Mouse (Mus musculus) liver, embryonic 12.5 days (tissue): Measurements from ENCODE around the gene Asgr1. TPM values are rescaled to one million over a fixed set of nuclear protein-coding genes. Genes with fewer than 3 reads are reported as not detected.
A peak's percentile ranks its signal among the peaks of the same experiment; 100 is the strongest.

Source experiments
- ATAC-seq: fragments of 200-750 bp; cut with Nextera tagmentation; 2 replicates; pipeline ENCODE4 v1.8.0; 2017; ENCODE audit warnings: moderate number of reproducible peaks, mild to moderate bottlenecking, moderate library complexity
- H3K27ac ChIP-seq: fragments of 300-500 bp; sonication (generic); 2 replicates; pipeline ENCODE4 v1.5.1; 2016; ENCODE audit warnings: mild to moderate bottlenecking
- H3K27me3 ChIP-seq: fragments of 300-500 bp; sonication (generic); replicated peaks from 2 replicates; pipeline ENCODE4 v1.6.1; 2016; ENCODE audit warnings: mild to moderate bottlenecking, moderate library complexity
- H3K36me3 ChIP-seq: fragments of 300-500 bp; sonication (generic); 2 replicates; pipeline ENCODE4 v1.6.1; 2016; ENCODE audit warnings: mild to moderate bottlenecking, moderate library complexity
- H3K4me1 ChIP-seq: fragments of 300-500 bp; sonication (generic); 2 replicates; pipeline ENCODE4 v1.6.1; 2016
- H3K4me2 ChIP-seq: fragments of 300-500 bp; sonication (generic); 2 replicates; pipeline ENCODE4 v1.6.1; 2016; ENCODE audit warnings: mild to moderate bottlenecking, moderate library complexity
- H3K4me3 ChIP-seq: fragments of 300-500 bp; sonication (generic); 2 replicates; pipeline ENCODE4 v1.5.1; 2016; ENCODE audit warnings: mild to moderate bottlenecking, moderate library complexity
- H3K9ac ChIP-seq: fragments of 300-500 bp; sonication (generic); 2 replicates; pipeline ENCODE4 v1.6.1; 2016; ENCODE audit warnings: mild to moderate bottlenecking, moderate library complexity
- H3K9me3 ChIP-seq: fragments of 300-500 bp; sonication (generic); replicated peaks from 2 replicates; pipeline ENCODE4 v1.6.1; 2016; ENCODE audit warnings: mild to moderate bottlenecking, moderate library complexity
- WGBS: fragments of 180-500 bp; shearing (Covaris S2); methylation state at CpG from one replicate; pipeline ENCODE4 v1.1.7; 2016; ENCODE audit not compliant: insufficient replicate concordance; 5-methylcytosine and 5-hydroxymethylcytosine counted together
- microRNA counts: library from miRNA; unstranded; fragments of <30 nt; microRNA quantifications from one replicate; lab custom pipeline; 2017
- microRNA-seq: library from miRNA; unstranded; fragments of <30 nt; microRNA quantifications from one replicate; pipeline ENCODE4, GENCODE M21; 2017
- polyA plus RNA-seq: library from polyadenylated mRNA; unstranded; fragments of >200 nt; fragmentation: Nextera tagmentation; extraction: Ambion mirVana; gene quantifications from 2 replicates; pipeline ENCODE4 v1.2.1, GENCODE M21; 2016

The Asgr1 gene
- polyA plus RNA-seq, 1 experiment from 2014 or later, result 0.63 TPM

DNA sequence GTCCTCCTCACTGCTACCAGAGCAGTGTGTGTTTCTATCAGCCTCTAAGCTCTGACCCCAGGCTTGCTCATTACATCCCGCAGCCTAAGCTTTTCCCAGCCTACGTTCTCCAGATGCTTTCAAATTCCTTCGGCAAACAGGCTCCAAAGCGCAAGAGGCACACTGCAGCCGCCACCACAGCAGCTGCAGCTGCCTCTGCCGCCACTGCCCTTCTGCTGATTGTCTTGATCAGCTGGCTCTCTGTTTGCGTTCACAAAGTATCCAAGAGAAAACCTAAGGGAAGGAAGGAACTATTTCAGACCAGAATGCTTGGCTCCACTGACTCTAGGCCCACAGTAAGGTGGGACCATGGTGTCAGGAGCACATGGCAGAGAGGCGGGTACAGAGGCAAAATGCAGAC is 53.2 kb downstream of the Asgr1 start:
- Histone ChIP-seq H3K4me3 (no peak overlapping the region), H3K27me3 (0 out of 2 replicates have a peak, but pooled peaks cover 7% of the 10 kb centered on the region), H3K9me3 (no peaks in the 10 kb centered on the region), H3K4me2 (no peak overlapping the region), H3K4me1 (0 out of 2 replicates have a peak, but pooled peaks cover 4% of the 10 kb centered on the region), H3K27ac (no peak overlapping the region), H3K9ac (no peak overlapping the region), H3K36me3 (no peaks in the 10 kb centered on the region)
- whole genome bisulfite sequencing, result 61% methylated on average over 8 of the region's 8 CpGs
- no peak for ATAC-seq

MicroRNAs encoded within 50 kb of the gene (microRNA counts, 519-probe panel; counts per million panel counts)
- microRNA mmu-miR-324-3p (lab: Ali Mortazavi, UCI), result 582 counts per million, percentile 70 among the panel's probes with 10 or more counts
- microRNA mmu-miR-324-5p (lab: Ali Mortazavi, UCI), result 582 counts per million, percentile 70 among the panel's probes with 10 or more counts

Small RNA genes within 50 kb of the gene (microRNA-seq; reads per million reads assigned to microRNA genes)
- gene Mir324, result 2,716 reads per million, percentile 83 among the genes with 10 or more reads in this experiment

Other genes starting within 250 kb of the Asgr1 start
- gene Tmem102, start 248.5 kb upstream of the Asgr1 start, polyA plus RNA-seq, result 0.59 and 0.72 TPM in 2 replicates
- gene Gm39566, start 238.8 kb upstream of the Asgr1 start, polyA plus RNA-seq, result not detected in 2 replicates
- not detected in 2 replicates for gene Spem2, start 235.6 kb upstream of the Asgr1 start, polyA plus RNA-seq
- not detected in 2 replicates for gene Spem1, start 231.9 kb upstream of the Asgr1 start, polyA plus RNA-seq
- 1.3 and 1.4 TPM in 2 replicates for gene Nlgn2, start 216.3 kb upstream of the Asgr1 start, polyA plus RNA-seq
- gene Tmem256, start 215.6 kb upstream of the Asgr1 start, polyA plus RNA-seq, result 330 and 338 TPM in 2 replicates
- gene Plscr3, start 207.7 kb upstream of the Asgr1 start, polyA plus RNA-seq, result 37.0 and 37.7 TPM in 2 replicates
- gene Tnk1, start 195.4 kb upstream of the Asgr1 start, polyA plus RNA-seq, result 1.2 and 1.4 TPM in 2 replicates
- gene Tmem95, start 176.1 kb upstream of the Asgr1 start, polyA plus RNA-seq, result not detected in 2 replicates
- gene Kctd11, start 172.7 kb upstream of the Asgr1 start, polyA plus RNA-seq, result 1.3 TPM in 2 replicates
- gene Acap1, start 158.5 kb upstream of the Asgr1 start, polyA plus RNA-seq, result 7.6 and 8.1 TPM in 2 replicates
- 2.3 TPM in 2 replicates for gene 2810408A11Rik, start 153.1 kb upstream of the Asgr1 start, polyA plus RNA-seq
- 4.5 and 5.7 TPM in 2 replicates for gene Neurl4, start 153.0 kb upstream of the Asgr1 start, polyA plus RNA-seq
- gene Gps2, start 140.2 kb upstream of the Asgr1 start, polyA plus RNA-seq, result 125 TPM in 2 replicates
- 2,199 and 2,266 TPM in 2 replicates for gene Eif5a, start 132.1 kb upstream of the Asgr1 start, polyA plus RNA-seq
- gene Ybx2, start 118.3 kb upstream of the Asgr1 start, polyA plus RNA-seq, result 0.20 and 0.25 TPM in 2 replicates
- 14.9 and 17.0 TPM in 2 replicates for gene Slc2a4, start 105.9 kb upstream of the Asgr1 start, polyA plus RNA-seq
- gene Cldn7, start 89.3 kb upstream of the Asgr1 start, polyA plus RNA-seq, result 2.8 and 3.3 TPM in 2 replicates
- gene Ctdnep1, start 72.9 kb upstream of the Asgr1 start, polyA plus RNA-seq, result 14.0 and 15.2 TPM in 2 replicates
- 88.1 and 91.8 TPM in 2 replicates for gene Elp5, start 71.6 kb upstream of the Asgr1 start, polyA plus RNA-seq
- gene Gabarap, start 62.9 kb upstream of the Asgr1 start, polyA plus RNA-seq, result 260 and 270 TPM in 2 replicates
- 39.5 and 40.9 TPM in 2 replicates for gene Phf23, start 58.3 kb upstream of the Asgr1 start, polyA plus RNA-seq
- gene Dvl2, start 53.5 kb upstream of the Asgr1 start, polyA plus RNA-seq, result 13.4 and 13.7 TPM in 2 replicates
- gene Acadvl, start 38.7 kb upstream of the Asgr1 start, polyA plus RNA-seq, result 89.9 and 91.3 TPM in 2 replicates
- 2.3 and 2.7 TPM in 2 replicates for gene Dlg4, start 37.1 kb upstream of the Asgr1 start, polyA plus RNA-seq
- gene Asgr2, start 38.6 kb downstream of the Asgr1 start, polyA plus RNA-seq, result 4.3 and 4.8 TPM in 2 replicates
- gene Mgl2, start 76.2 kb downstream of the Asgr1 start, polyA plus RNA-seq, result 0.72 and 0.80 TPM in 2 replicates
- 0.33 TPM in 1 of 2 replicates, not detected in the other for gene Clec10a, start 102.1 kb downstream of the Asgr1 start, polyA plus RNA-seq
- 1.5 and 1.8 TPM in 2 replicates for gene Slc16a11, start 158.7 kb downstream of the Asgr1 start, polyA plus RNA-seq
- 6.1 and 8.5 TPM in 2 replicates for gene Slc16a13, start 167.0 kb downstream of the Asgr1 start, polyA plus RNA-seq
- gene Bcl6b, start 175.7 kb downstream of the Asgr1 start, polyA plus RNA-seq, result 2.8 and 3.8 TPM in 2 replicates
- gene 0610010K14Rik, start 183.8 kb downstream of the Asgr1 start, polyA plus RNA-seq, result 97.4 and 104 TPM in 2 replicates
- 6.2 and 7.8 TPM in 2 replicates for gene Gm21988, start 185.7 kb downstream of the Asgr1 start, polyA plus RNA-seq
- gene Rnasek, start 185.8 kb downstream of the Asgr1 start, polyA plus RNA-seq, result 159 and 173 TPM in 2 replicates
- 24.7 and 26.8 TPM in 2 replicates for gene Alox12, start 201.3 kb downstream of the Asgr1 start, polyA plus RNA-seq